Mouse (Mus musculus): ENCODE measurements at regions not wholly inside any gene's neighbourhood (a gene's known extent, or its start where the extent isn't known, plus 50 kb on each side); places are given as distances from the start of the nearest gene placed in this dataset.

- TF ChIP-seq CTCF (IDR thresholded peaks at IDR 0.05; ENCODE audit: borderline replicate concordance, insufficient read depth, low read length) (no peak), POLR2A (IDR thresholded peaks at IDR 0.05; ENCODE audit: low read depth, low read length) (no peak)
These were observed 170.8 kb downstream of the Tomm20 start for GRCm38 (mm10) chr8:126774816-126775215.

All from embryonic fibroblast, embryonic 13.5 days (primary cell).